Mouse (Mus musculus) G1E (cell line): ENCODE measurements around the gene Acsl6. TPM values are rescaled to one million over a fixed set of nuclear protein-coding genes. Genes with fewer than 3 reads are reported as not detected.
"Not testable (repeated sequence)": the region's sequence is repeated elsewhere in the genome, so short reads cannot be mapped to it uniquely, and the experiment has no call there.

ENCODE experiments used
- ATAC-seq: 2 replicates; pipeline ENCODE4 v1.8.0; 2016; ENCODE audit warnings: mild to moderate bottlenecking; ENCODE audit not compliant: insufficient number of reproducible peaks, poor library complexity, low FRiP score, severe bottlenecking; ENCODE audit errors: extremely low read depth
- DNase-seq: peaks from one replicate; pipeline ENCODE4 v3.0.0; 2012; ENCODE audit warnings: low spot score
- H3K27me3 ChIP-seq: 2 replicates; pipeline ENCODE4 v1.6.1; 2012; ENCODE audit warnings: mild to moderate bottlenecking, low read length, inconsistent platforms; ENCODE audit not compliant: insufficient read depth
- H3K36me3 ChIP-seq: replicated peaks from 2 replicates; pipeline ENCODE3; 2012; ENCODE audit warnings: mild to moderate bottlenecking, inconsistent platforms
- H3K4me1 ChIP-seq: 2 replicates; pipeline ENCODE4 v1.6.1; 2012; ENCODE audit warnings: low read depth, low read length, inconsistent platforms, mixed read lengths; ENCODE audit not compliant: insufficient read depth
- H3K4me3 ChIP-seq: 2 replicates; pipeline ENCODE4 v1.5.1; 2012; ENCODE audit warnings: low read depth, mild to moderate bottlenecking, inconsistent platforms, low read length, moderate library complexity, mixed read lengths
- H3K9me3 ChIP-seq: replicated peaks from 2 replicates; pipeline ENCODE4 v1.6.1; 2012; ENCODE audit warnings: inconsistent platforms
- CTCF ChIP-seq: IDR thresholded peaks from 2 replicates; pipeline ENCODE4 v1.5.1; 2012; ENCODE audit warnings: low read depth, low read length, inconsistent platforms, mixed read lengths
- GATA1 ChIP-seq: IDR thresholded peaks from 2 replicates; pipeline ENCODE4 v1.6.1; 2012; ENCODE audit warnings: borderline replicate concordance, low read length, inconsistent platforms, mixed read lengths
- GATA2 ChIP-seq: IDR thresholded peaks from 2 replicates; pipeline ENCODE4 v1.6.1; 2012; ENCODE audit warnings: low read depth, low read length, inconsistent platforms, borderline replicate concordance
- POLR2AphosphoS5 ChIP-seq: IDR thresholded peaks from 2 replicates; pipeline ENCODE4 v1.6.1; 2012; ENCODE audit warnings: low read depth, low read length, inconsistent platforms; ENCODE audit not compliant: insufficient replicate concordance
- TAL1 ChIP-seq: conservative IDR thresholded peaks from 2 replicates; pipeline ENCODE4 v1.6.1; 2012; ENCODE audit warnings: low read depth, low read length, inconsistent platforms, mixed read lengths
- polyA plus RNA-seq: library from polyadenylated mRNA; stranded (reverse); fragments of >175 nt; gene quantifications from 2 replicates; pipeline ENCODE4 v1.2.3, GENCODE M21; 2012
- total RNA-seq, 2 experiments: library from RNA; stranded (forward) in 1 of 2; stranded (reverse) in 1 of 2; fragments of 200-1000 nt in 1 of 2; fragments of >200 nt in 1 of 2; fragmentation: Nextera tagmentation in 1 of 2; gene quantifications; 2 replicates each; pipeline ENCODE4 v1.2.3; 2014 to 2017

Acsl6 gene
- total and polyA plus RNA-seq, 3 experiments: 0.11 TPM; not detected in 2

DNA sequence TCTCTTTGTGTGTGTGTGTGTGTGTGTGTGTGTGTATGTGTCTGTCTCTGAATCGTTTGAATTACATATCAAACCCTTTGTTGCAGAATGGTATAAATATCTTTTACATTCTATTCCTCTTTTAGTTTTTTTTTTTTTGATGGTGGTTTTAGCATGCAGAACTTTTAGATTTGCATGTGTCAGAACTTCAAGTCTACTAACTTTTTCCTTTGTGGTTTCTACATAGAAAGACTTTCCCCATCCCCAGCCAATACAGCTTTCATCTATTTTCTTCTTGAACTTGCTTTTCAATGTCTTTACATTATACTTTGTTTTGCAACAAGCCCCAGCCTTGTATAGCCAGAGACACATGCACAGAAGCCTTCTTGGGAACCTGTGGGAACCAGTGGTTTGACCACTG lies 6.9 kb upstream of the Acsl6 start:
- H3K36me3 ChIP-seq: no peaks in the 10 kb centered on the region
- H3K4me3 ChIP-seq: no peak overlapping the region
- H3K9me3 ChIP-seq: 0 out of 2 replicates have a peak, but pooled peaks cover 3% of the 10 kb centered on the region
- DNase-seq (no peak), ATAC-seq (no peak)
- H3K4me1 ChIP-seq: peaks cover 5% of the 10 kb centered on the region
- TF ChIP-seq GATA2: no peak
- TF ChIP-seq TAL1: no peak
- TF ChIP-seq GATA1: no peak
- TF ChIP-seq POLR2AphosphoS5: no peak
- no peak for TF ChIP-seq CTCF
- H3K27me3 ChIP-seq: no peaks in the 10 kb centered on the region

DNA sequence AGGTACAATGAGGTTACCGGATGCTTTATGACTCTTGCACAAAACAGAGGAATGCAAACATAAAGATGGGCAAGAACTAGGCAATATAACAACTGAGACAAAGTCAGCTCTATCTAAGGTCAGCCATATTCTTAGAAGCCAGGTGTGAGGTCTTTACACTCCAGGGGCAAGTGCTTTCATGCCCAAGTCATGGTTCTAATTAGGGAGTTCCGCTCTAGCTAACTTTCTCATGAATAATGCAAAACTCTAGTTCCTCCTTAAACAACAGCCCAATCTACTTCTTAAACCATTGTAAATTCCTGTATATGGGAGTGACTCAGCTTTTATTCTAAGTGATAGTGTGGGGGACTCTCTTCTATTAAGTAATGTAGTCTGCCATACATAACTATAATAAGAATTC lies 6.1 kb upstream of the Acsl6 start:
- H3K9me3 ChIP-seq, H3K4me1 ChIP-seq, H3K4me3 ChIP-seq, DNase-seq, H3K36me3 ChIP-seq, ATAC-seq, H3K27me3 ChIP-seq: not testable (repeated sequence)

DNA sequence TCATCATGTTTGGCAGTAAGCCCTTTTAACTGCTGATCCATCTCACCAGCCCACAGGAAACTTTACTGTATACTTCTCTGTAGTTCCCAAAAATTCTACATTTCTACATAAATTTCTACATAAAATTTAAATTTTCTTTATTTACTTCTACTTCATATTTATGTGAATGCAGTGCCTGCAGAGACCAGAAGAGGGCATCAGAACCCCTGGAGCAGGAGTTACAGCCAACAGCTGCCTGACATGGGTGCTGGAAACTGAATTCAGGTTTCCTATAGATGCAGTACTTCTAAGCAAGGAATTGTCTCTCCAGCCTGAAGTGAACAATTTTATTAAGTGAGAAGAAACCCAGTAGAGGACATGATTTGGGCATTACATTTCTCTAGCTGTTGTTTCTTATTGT lies 4.8 kb upstream of the Acsl6 start:
- no peak for DNase-seq

DNA sequence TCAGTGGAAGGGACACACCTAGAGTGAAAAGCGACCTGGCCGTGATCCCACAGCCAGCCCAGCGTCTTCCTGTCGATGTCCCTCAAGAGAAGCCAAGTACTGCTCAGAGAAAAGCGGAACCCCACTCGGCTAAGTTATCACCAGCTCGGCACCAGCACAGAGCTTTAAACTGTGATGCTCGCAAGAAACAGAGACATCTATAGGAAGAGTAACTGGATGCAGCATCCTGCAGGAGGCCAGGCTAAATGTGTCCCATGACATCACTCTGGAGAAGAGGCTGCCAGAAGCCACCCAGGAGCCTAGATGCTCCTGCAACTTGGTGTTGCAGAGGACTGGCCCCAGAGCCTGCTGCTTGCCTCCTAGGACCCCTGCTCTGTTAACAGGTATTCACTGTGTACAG lies 1.6 kb upstream of the Acsl6 start:
- Histone ChIP-seq H3K36me3 (no peaks in the 10 kb centered on the region), H3K4me1 (no peaks in the 10 kb centered on the region), H3K9me3 (0 out of 2 replicates have a peak, but pooled peaks cover 3% of the 10 kb centered on the region), H3K27me3 (peaks cover 2% of the 10 kb centered on the region; the same call in 1 of the 2 replicates), H3K4me3 (no peak overlapping the region)
- ATAC-seq (no peak), DNase-seq (no peak)
- TF ChIP-seq POLR2AphosphoS5 (no peak), GATA2 (no peak), CTCF (no peak), GATA1 (no peak), TAL1 (no peak)

More for the DNA sequence above, 4.8 kb upstream of the Acsl6 start:
- no peak overlapping the region for H3K4me3 ChIP-seq
- no peak for ATAC-seq
- H3K27me3 ChIP-seq: peaks cover 2% of the 10 kb centered on the region; the same call in 1 of the 2 replicates
- H3K4me1 ChIP-seq: no peaks in the 10 kb centered on the region
- H3K9me3 ChIP-seq: 0 out of 2 replicates have a peak, but pooled peaks cover 3% of the 10 kb centered on the region
- TF ChIP-seq POLR2AphosphoS5: no peak
- no peak for TF ChIP-seq CTCF
- TF ChIP-seq GATA1: no peak
- no peak for TF ChIP-seq GATA2
- TF ChIP-seq TAL1: no peak
- H3K36me3 ChIP-seq: no peaks in the 10 kb centered on the region

DNA sequence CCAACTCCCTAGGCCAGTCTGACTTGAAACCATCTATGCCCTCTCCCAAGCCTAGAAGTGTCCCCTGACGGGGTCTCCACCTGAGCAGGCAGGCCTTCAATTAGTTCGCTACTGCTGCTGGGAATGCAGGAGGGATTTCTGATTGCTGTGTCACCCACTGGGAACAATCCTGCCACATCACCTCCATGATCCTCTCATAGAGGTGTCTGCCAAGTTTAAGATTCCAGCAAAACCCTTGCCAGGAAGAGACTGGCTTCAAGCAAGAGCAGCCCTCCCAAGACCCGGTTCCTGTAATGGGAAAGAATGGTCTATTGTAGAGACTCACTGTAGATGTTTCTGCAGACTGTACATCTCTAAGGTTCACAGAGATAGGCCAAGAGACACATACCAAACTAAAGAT lies 992 bp upstream of the Acsl6 start:
- Histone ChIP-seq H3K36me3 (no peaks in the 10 kb centered on the region), H3K9me3 (0 out of 2 replicates have a peak, but pooled peaks cover 3% of the 10 kb centered on the region), H3K27me3 (peaks cover 2% of the 10 kb centered on the region; the same call in 1 of the 2 replicates), H3K4me1 (no peaks in the 10 kb centered on the region), H3K4me3 (no peak overlapping the region)
- ATAC-seq (no peak), DNase-seq (no peak)
- TF ChIP-seq GATA2 (no peak), POLR2AphosphoS5 (no peak), TAL1 (no peak), GATA1 (no peak), CTCF (no peak)

DNA sequence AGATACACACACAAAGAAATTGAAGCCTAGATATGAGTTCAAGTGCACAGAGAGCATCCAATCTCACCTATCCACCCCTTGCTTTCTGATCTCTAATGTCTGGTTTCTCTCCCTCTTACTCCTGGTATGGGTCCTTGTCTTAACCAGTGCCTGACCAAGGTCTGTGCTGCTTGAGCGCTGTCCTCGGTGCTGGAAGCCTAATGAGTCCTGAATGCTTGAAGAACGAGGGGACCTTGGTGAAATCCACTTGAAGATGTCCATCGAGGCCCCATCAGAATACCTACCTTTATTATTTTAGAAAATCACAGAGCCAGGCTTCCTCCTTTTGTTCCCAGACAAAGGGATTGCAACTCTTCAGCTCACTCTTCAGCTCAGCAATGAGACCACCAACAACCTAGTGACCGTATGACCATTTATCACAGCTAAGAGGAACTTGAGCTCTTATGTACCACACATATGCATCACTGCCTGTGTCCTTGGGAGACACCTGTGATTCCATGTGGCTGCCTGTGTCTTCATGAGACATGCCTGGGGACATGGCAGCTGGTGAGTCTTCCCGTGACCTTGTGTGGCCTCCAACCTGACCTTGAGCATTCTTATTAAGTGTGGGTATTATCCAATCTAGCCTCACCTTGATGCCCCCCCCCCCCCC lies 396 bp upstream of the Acsl6 start:
- no peaks in the 10 kb centered on the region for H3K36me3 ChIP-seq
- no peak for TF ChIP-seq GATA2
- no peak for TF ChIP-seq POLR2AphosphoS5
- no peak for TF ChIP-seq TAL1
- no peak for TF ChIP-seq GATA1
- no peak for TF ChIP-seq CTCF
- DNase-seq: no peak
- no peak for ATAC-seq
- no peak overlapping the region for H3K4me3 ChIP-seq
- 0 out of 2 replicates have a peak, but pooled peaks cover 3% of the 10 kb centered on the region for H3K9me3 ChIP-seq
- no peaks in the 10 kb centered on the region for H3K4me1 ChIP-seq
- H3K27me3 ChIP-seq: peaks cover 2% of the 10 kb centered on the region; the same call in 1 of the 2 replicates
